Mouse (Mus musculus) neural tube, embryonic 14.5 days (tissue): ENCODE results near the gene Otx2. TPM values are rescaled to one million over a fixed set of nuclear protein-coding genes. Genes with fewer than 3 reads are reported as not detected.

Experiments used
- ATAC-seq: fragments of 200-750 bp; cut with Nextera tagmentation; 2 replicates; pipeline ENCODE4 v1.8.0; 2017; ENCODE audit warnings: low read depth, mild to moderate bottlenecking, moderate TSS enrichment, moderate library complexity
- H3K27ac ChIP-seq: fragments of 300-500 bp; sonication (generic); 2 replicates; pipeline ENCODE4 v1.5.1; 2014; ENCODE audit warnings: low read depth, mild to moderate bottlenecking, control low read depth, low read length, moderate library complexity, mixed read lengths
- H3K27me3 ChIP-seq: fragments of 300-500 bp; sonication (generic); 2 replicates; pipeline ENCODE4 v1.6.1; 2014; ENCODE audit warnings: low read length; ENCODE audit not compliant: control insufficient read depth, insufficient read depth
- H3K36me3 ChIP-seq: fragments of 300-500 bp; sonication (generic); 2 replicates; pipeline ENCODE4 v1.6.1; 2014; ENCODE audit warnings: low read length, mixed read lengths; ENCODE audit not compliant: control insufficient read depth, insufficient read depth
- H3K4me1 ChIP-seq: fragments of 300-500 bp; sonication (generic); 2 replicates; pipeline ENCODE4 v1.6.1; 2014; ENCODE audit warnings: low read length; ENCODE audit not compliant: control insufficient read depth, insufficient read depth
- H3K4me2 ChIP-seq: fragments of 300-500 bp; sonication (generic); 2 replicates; pipeline ENCODE4 v1.6.1; 2014; ENCODE audit warnings: mild to moderate bottlenecking, low read depth, low read length, control low read depth
- H3K4me3 ChIP-seq: fragments of 300-500 bp; sonication (generic); 2 replicates; pipeline ENCODE4 v1.5.1; 2014; ENCODE audit warnings: low read depth, low read length, control low read depth, mixed read lengths
- H3K9ac ChIP-seq: fragments of 300-500 bp; sonication (generic); replicated peaks from 2 replicates; pipeline ENCODE4 v1.6.1; 2014; ENCODE audit warnings: low read depth, mild to moderate bottlenecking, control low read depth, low read length, mixed read lengths
- H3K9me3 ChIP-seq: fragments of 300-500 bp; sonication (generic); 2 replicates; pipeline ENCODE4 v1.6.1; 2016; ENCODE audit warnings: low read length; ENCODE audit not compliant: control insufficient read depth
- WGBS: fragments of 180-500 bp; shearing (Covaris S2); extraction: QIAGEN DNeasy Blood & Tissue Kit; methylation state at CpG from one replicate; pipeline ENCODE4 v1.1.7; 2014; 5-methylcytosine and 5-hydroxymethylcytosine counted together
- polyA plus RNA-seq: library from polyadenylated mRNA; unstranded; fragments of >200 nt; fragmentation: Nextera tagmentation; extraction: Ambion mirVana; gene quantifications from 2 replicates; pipeline ENCODE4 v1.2.1, GENCODE M21; 2014

The Otx2 gene
- polyA plus RNA-seq, 1 experiment from 2014 or later: not detected

- 25% methylated on average over 4 of the region's 4 CpGs for WGBS
- Histone ChIP-seq H3K36me3 (no peaks in the 10 kb centered on the region), H3K4me3 (no peak overlapping the region), H3K27me3 (peaks cover 75% of the 10 kb centered on the region), H3K9ac (no peak overlapping the region), H3K27ac (no peak overlapping the region), H3K4me2 (no peak overlapping the region), H3K9me3 (no peaks in the 10 kb centered on the region), H3K4me1 (no peaks in the 10 kb centered on the region)
- no peak for ATAC-seq
Measured at GRCm38 (mm10) chr14:48670761-48671479, 2.7 kb downstream of the Otx2 start.

DNA sequence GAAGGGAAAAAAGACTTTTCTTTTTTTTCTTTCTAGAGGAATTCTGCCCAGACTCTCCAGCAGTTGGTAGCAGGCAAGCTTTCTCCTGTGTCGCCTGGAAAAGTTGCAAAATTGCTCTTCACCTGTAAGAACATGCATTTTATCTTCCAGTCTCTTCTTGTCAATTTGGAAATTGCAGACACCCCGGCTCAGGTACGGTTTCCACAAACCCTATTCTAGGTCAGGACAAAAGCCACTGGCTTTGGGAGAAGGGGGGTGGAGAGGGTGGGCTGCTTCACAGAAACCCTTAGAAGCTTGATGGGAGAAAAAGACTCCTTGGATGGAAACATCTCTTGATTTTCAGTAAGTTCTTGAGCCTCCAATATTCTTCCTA is 3.4 kb downstream of the Otx2 start:
- Histone ChIP-seq H3K27ac (no peak overlapping the region), H3K4me1 (no peaks in the 10 kb centered on the region), H3K4me2 (no peak overlapping the region), H3K36me3 (no peaks in the 10 kb centered on the region), H3K9ac (no peak overlapping the region), H3K27me3 (peaks cover 74% of the 10 kb centered on the region), H3K9me3 (no peaks in the 10 kb centered on the region), H3K4me3 (no peak overlapping the region)
- no peak for ATAC-seq
- 0% methylated on average over 3 of the region's 3 CpGs for WGBS

DNA sequence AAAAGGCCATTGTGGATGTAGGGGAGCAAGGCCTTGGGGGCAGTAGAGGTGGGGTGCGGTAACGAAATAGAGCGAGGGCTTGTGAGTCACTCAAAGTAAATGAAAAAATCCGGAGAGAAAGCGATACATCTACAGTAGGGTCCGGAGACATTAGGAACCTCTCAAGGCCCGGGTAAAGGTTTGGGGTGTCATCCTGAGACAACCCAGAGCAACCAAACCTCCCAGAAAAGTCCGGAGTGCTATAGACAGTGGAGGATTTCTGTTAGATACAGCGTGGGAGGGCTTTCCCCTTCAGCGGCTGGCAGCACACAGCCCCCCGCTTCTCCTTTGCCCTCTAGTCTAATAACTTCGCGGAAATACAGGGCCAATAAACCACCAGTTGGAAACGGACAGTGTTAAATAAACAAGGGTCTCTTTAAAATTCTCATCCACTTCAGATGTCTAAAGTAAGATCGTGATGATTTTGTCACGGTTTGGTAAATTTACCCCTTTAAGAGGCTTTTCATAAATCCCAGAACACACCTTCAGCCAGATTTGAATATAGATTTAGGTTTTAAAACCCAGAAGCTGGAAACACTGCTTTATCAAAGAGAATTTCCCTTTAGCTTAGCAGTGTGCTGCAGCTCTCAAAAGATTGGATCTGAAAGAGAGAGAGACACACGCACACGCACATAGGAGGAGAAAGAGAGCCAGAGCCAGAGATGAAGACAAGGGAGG is 3.9 kb downstream of the Otx2 start:
- 2% methylated on average over 18 of the region's 18 CpGs for WGBS
- no peaks in the 10 kb centered on the region for H3K36me3 ChIP-seq
- no peak overlapping the region for H3K27ac ChIP-seq
- H3K9me3 ChIP-seq: no peaks in the 10 kb centered on the region
- peaks cover 76% of the 10 kb centered on the region for H3K27me3 ChIP-seq
- H3K4me1 ChIP-seq: no peaks in the 10 kb centered on the region
- H3K9ac ChIP-seq: no peak overlapping the region
- no peak overlapping the region for H3K4me2 ChIP-seq
- no peak overlapping the region for H3K4me3 ChIP-seq
- no peak for ATAC-seq

DNA sequence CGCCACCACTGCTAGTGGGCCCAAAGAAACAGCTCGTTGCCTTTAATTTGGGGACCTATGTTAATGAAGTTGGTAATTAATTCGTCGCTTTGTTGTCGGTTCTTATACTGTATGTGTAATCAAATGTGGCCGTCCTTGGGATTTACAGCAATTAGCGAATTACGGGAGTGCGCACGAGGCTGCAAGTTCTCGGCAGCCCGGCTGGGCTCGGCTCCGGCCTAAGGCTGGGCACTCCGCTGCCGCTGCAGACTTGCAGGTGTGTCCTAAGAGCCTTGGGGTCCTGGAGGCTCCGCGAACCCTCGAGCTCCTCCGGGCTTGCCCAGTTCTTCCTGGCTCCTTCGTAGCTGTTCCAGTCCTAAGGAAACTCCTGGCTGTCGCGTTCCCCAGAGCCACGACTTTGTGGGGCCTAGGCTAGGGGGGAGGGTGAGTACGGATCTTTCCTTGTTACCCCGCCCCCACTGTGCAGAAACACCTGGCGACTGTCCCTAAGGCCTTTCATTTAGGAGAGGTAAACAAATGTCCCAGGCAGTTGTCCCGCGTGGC is 4.8 kb downstream of the Otx2 start:
- Histone ChIP-seq H3K27me3 (peaks cover 74% of the 10 kb centered on the region), H3K4me3 (no peak overlapping the region), H3K9ac (no peak overlapping the region), H3K9me3 (no peaks in the 10 kb centered on the region), H3K36me3 (no peaks in the 10 kb centered on the region), H3K4me2 (no peak overlapping the region), H3K4me1 (no peaks in the 10 kb centered on the region), H3K27ac (no peak overlapping the region)
- ATAC-seq: no peak
- under 1% methylated on average over 29 of the region's 29 CpGs for WGBS

DNA sequence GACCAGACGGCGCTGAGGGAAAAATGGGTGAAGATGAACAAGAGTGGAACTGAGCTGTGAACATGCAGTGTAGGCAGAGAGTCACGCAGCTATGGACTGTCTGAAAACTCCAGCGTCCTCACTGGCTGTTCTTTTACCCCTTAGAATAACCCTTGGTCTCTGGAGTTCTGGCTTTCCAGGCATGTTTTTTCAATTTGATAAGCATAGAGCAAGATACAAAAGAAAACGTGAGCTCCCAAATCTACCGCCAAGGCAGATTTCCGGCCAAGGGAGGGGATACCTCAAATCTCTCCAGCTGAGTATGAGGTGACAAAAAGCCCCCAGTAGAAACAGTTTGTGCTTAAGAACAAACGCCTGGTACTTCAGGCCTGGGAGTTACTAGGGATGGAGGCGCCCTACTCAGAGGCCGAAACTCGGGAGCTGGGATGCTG is 5.6 kb downstream of the Otx2 start:
- Histone ChIP-seq H3K4me2 (no peak overlapping the region), H3K27ac (no peak overlapping the region)

DNA sequence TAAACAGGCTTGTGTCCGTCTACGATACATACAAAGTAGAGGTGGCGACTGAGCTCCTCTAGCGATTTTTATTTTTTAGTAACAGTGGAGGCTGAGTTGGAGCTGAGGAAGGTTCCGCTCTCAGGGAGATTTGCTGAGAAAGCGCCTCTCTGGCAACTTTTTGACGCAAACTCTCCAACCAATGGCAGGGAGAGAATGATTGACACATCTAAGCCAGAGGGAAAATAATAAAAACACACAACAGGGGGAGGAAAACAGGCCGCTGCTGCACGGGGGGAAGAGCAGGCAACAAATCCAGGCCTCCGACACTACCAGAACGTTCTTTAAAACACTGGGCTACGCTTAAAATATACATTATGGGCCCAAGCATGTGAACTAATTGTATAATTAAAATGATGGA is 6.2 kb downstream of the Otx2 start:
- Histone ChIP-seq H3K27me3 (peaks cover 69% of the 10 kb centered on the region), H3K4me2 (no peak overlapping the region), H3K27ac (no peak overlapping the region), H3K9me3 (no peaks in the 10 kb centered on the region), H3K4me1 (no peaks in the 10 kb centered on the region), H3K36me3 (no peaks in the 10 kb centered on the region), H3K9ac (no peak overlapping the region), H3K4me3 (no peak overlapping the region)
- ATAC-seq: no peak
- WGBS: 1% methylated on average over 12 of the region's 12 CpGs

More for the DNA sequence above, 5.6 kb downstream of the Otx2 start:
- Histone ChIP-seq H3K4me1 (no peaks in the 10 kb centered on the region), H3K4me3 (no peak overlapping the region), H3K36me3 (no peaks in the 10 kb centered on the region), H3K27me3 (peaks cover 72% of the 10 kb centered on the region), H3K9ac (no peak overlapping the region), H3K9me3 (no peaks in the 10 kb centered on the region)
- WGBS: 2% methylated on average over 11 of the region's 11 CpGs
- no peak for ATAC-seq

DNA sequence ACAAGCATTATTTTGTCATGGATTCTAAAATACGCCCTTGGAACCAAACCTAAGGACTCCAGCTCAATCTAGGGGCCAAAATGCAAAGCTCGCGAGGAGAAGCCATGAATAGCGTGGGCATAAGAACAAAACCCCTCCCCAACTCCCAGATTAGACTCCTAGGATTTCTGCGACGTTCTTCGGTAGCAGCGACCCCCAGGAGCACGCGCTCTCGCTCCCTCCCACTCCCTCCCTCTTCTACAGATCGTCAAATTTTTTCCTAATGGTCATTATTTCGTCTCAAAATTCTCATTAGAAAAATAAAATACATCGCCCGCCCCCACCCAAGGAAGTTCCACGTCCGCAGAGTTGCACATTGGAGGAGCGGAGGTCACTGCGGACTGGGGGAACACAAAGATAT is 6.8 kb downstream of the Otx2 start:
- H3K4me2 ChIP-seq: no peak overlapping the region
- no peaks in the 10 kb centered on the region for H3K4me1 ChIP-seq
- no peaks in the 10 kb centered on the region for H3K9me3 ChIP-seq
- no peak overlapping the region for H3K9ac ChIP-seq
- no peaks in the 10 kb centered on the region for H3K36me3 ChIP-seq
- no peak for ATAC-seq
- WGBS: under 1% methylated on average over 19 of the region's 19 CpGs
- H3K27ac ChIP-seq: no peak overlapping the region
- no peak overlapping the region for H3K4me3 ChIP-seq
- H3K27me3 ChIP-seq: peaks cover 67% of the 10 kb centered on the region

DNA sequence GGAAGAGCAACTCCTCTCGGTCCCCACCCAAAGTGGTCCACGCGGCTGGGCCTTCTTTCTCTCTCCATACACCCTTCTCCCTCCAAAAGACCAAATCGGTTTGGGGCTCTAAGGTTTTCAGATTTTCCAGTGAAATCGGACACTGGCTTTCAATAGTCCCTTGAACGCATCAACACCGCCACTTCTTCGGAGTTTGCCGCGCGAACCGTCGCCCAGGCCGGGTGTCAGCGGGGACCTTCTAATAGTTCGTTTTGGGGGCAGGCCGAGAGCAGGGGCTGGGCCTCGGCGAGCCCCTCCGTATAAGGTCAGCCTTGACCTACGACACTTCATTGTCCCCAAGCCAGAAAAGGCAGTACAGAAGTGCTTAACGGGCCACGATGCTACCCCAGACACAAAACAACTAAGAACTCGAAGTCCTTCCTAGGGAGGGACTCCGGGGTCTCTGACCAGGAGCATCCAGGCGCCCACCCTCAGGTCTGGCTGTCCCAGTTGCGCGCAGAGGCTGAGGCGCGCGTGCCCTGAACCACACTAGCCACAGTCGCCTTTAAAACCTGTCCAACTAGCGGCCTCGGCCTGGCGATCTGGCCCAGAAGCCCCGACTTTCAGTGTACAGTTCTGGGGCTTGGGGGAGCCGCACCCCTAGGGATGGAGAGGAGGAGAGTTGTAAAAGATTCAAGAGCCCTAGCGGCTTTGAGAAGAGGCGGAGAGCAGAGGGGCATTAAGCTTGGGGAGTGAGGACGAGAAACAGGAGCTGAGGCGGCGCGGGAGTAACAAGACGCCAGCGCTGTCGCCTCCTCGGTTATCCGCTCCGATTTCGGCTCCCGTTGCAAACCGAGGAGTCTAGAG is 7.6 kb downstream of the Otx2 start:
- peaks cover 65% of the 10 kb centered on the region for H3K27me3 ChIP-seq
- no peak overlapping the region for H3K27ac ChIP-seq

More for the DNA sequence above, 7.6 kb downstream of the Otx2 start:
- under 1% methylated on average over 51 of the region's 52 CpGs for WGBS
- Histone ChIP-seq H3K9ac (no peak overlapping the region), H3K9me3 (no peaks in the 10 kb centered on the region), H3K4me1 (no peaks in the 10 kb centered on the region), H3K36me3 (no peaks in the 10 kb centered on the region), H3K4me3 (no peak overlapping the region), H3K4me2 (no peak overlapping the region)
- peak; percentile 34; the same call in 1 of the 2 replicates for ATAC-seq
